Mouse (Mus musculus) C2C12 (cell line): ENCODE data around the gene Jph3.

Experiments used
- CEBPB ChIP-seq: IDR thresholded peaks from one replicate; pipeline ENCODE4 v1.6.1; 2011; ENCODE audit warnings: low read depth, mild to moderate bottlenecking, control low read depth, moderate library complexity
- CTCF ChIP-seq: IDR thresholded peaks from one replicate; pipeline ENCODE4 v1.5.1; 2011; ENCODE audit not compliant: control insufficient read depth, insufficient read depth, insufficient read length
- USF1 ChIP-seq: IDR thresholded peaks from one replicate; pipeline ENCODE4 v1.6.1; 2011; ENCODE audit warnings: low read depth, mild to moderate bottlenecking, control low read depth, moderate library complexity

DNA sequence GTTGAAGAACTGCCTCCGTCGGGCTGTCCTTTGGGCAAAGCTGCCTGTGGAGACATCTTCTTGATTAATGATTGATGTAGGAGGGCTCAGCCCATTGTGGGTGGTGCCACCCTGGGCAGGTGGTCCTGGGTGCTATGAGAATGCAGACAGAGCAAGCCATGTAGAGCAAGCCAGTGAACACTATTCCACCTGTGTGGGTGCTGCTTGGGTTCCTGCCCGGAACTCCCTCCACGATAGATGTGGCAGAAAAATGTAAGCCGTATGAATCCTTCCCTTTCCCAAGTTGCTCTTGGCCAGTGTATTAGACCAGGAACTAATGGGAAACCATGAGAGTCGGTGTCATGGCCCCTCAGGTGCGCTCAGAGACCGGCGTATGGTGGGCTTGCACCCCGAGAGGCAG lies 11.3 kb downstream of the Jph3 start:
- TF ChIP-seq CTCF: no peak
- TF ChIP-seq CEBPB: no peak
- TF ChIP-seq USF1: no peak
